Mouse (Mus musculus) thymus, postnatal 14 days (tissue): ENCODE results near the gene Igf2r.
"Not testable (repeated sequence)": the region's sequence is repeated elsewhere in the genome, so short reads cannot be mapped to it uniquely, and the experiment has no call there.

Experiments used
- DNase-seq: peaks from one replicate; pipeline ENCODE4 v3.0.0; 2021

Igf2r gene

DNA sequence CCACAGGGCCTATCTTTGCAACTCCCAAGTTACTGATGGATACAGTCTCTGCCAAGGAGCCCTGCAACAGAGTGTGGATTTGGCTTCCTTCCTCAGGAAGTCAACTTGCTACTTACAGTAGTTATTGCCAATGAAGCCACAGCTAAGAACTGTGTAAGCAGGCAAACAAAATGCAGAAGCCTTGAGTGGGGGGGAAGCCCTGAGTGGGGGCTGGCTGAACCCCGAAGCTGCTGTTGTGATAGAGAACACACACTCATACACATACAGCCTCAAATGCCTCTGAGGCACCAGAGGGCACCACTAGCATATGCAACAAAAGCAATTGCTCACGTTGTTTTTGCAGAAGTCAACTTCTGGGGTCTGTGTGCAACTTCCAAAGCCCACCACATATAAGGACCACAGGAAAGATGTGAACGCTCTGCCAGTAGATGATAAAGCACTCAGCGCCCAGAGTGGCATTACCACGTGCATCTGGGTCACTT is 55.3 kb downstream of the Igf2r start:
- DNase-seq: peak; percentile 38

DNA sequence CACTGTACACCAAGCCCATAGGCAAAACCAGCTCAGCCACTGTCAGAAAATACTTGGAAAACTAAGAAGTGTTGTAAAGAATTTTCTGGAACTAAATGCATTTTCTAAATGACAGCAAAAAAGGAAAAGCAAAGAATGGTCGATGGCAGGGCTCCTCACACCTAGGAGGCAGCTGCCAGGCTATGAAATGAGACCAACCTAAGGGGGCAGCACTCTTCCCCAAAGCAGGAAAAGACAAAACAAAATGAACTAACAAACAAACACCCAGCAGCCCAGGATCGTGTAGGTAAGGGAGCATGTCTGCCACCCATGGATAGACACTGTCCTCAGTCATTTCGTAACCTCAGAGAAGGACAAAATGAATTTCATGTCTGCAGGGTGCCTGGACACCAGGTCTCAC is 56.5 kb downstream of the Igf2r start:
- DNase-seq: no peak

DNA sequence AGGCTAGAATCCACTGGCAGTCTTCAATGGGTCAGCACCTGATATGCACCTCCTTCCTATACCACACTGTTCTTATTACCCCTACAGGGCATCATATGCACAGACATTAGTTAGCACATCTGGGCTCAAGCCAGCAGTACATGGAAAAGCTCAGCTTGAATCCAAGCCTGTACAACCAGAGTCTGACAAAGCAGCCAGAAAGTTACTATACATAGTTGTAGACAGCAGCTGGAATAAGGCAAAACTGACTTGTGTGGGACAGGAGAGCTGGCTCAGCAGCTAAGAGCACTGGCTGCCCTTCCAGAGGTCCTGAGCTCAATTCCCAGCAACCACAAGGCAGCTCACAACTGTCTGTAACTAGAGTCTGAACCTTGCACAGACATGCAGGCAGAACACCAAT is 57.3 kb downstream of the Igf2r start:
- no peak for DNase-seq

DNA sequence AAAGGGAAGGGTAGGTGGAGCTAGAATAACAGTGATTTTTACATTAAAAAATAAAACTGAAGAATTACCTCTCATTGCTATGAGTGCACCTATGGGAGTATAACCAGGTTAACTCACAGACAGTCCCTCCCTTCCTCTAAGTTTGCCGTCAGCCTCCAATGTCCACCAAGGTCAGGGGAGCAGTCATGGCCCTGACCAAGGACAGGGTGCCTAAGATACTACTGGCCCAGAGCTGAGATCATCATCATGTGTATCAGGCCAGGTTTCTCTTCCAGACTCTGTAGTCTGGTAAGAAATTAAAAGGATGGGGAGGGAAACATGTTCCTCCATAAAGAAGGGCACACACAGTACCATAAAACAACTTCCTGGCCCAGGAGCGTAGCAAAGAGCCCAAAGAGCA is 58.5 kb downstream of the Igf2r start:
- no peak for DNase-seq

DNA sequence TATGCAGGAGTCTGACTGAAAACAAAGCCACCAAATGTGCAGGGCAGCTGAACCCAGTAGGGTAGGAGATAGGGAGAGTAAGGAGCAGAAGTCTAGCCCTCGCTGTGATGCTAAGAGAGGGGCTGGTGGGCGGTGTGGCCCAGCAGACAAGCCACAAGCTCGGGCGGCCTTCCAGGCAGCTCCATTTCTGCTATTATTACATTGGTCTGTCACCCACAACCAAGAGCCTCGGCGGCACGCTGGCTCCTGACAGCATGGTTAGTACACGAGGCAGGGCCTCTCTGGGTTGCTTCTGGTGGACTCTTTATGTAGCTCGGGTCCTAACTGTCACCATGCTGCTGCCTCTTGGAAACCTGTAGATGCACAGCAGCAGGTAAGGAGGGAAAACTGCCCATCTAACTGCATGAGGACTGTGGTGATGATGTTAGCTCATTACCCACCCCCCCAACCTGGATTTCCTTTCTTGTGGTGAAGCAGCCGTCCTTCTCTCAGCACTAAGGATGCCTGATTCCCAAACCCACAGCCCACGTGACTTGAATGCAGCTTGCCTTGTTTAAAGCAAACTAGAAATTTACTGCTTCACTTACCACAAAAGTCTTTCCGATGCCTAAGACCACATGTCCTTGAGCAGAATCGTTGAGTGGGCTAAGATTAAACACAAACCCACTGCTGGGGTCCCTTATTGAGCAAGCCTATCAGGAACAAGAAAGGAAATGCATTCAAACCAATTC is 59.2 kb downstream of the Igf2r start:
- peak; percentile 25 for DNase-seq

DNA sequence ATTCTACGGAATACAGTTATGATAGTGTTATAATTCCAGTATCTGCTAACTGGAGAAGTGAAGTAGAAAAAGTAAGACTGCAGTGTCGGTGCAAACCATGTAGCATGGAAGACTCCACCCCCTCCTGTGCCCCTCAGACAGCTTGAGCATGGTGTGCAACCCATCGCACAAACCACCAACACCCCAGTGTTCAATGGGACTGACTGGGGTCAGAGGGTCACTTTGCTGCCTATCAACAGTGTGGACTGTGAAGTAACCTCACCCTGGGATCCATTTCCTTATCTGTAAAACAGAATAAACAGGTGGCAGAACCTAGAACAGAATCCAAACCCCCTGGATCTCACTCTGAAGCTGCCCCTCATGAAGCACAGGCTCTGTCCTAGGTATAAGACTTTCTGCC is 61.1 kb downstream of the Igf2r start:
- no peak for DNase-seq

DNA sequence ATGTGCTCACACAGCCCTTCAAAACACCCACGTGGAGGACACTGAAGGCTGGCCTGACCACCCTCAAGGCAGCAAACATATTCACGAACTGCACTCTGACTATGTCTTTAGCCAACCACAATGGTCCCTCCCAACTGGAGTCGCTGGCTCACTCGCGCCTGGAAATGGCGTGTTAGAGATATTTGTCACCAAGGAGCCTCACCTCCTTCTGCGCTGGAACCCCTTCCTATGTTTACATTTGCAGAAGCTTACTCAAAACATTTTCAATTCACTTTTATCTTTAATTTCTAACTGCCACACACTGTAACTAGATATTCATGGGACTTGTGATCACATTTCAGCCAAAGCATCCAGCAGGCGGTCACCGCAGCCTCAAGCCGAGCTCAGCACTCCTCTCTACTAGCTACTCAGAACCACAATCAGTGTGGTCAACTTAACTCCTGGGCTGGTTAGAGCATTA is 62.8 kb downstream of the Igf2r start:
- no peak for DNase-seq

DNA sequence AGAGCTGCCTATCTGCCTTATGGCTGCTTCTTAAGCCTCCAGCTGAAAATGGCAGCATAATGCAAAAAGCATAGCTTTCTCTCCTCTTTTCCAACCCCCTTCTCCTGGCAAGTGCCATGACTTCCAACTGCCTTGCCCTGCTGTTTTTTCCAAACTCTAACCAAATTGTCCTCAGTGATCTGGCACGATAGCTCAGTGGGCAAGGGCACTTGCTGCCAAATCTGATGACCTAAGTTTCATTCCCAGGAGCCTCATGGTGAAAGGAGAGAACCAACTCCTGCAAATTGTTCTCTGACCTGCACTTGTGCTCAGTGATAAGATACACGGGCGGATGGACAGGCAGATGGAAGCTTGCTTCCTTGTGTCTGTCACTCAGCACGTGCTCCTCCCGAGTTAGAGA is 66.6 kb downstream of the Igf2r start:
- no peak for DNase-seq

DNA sequence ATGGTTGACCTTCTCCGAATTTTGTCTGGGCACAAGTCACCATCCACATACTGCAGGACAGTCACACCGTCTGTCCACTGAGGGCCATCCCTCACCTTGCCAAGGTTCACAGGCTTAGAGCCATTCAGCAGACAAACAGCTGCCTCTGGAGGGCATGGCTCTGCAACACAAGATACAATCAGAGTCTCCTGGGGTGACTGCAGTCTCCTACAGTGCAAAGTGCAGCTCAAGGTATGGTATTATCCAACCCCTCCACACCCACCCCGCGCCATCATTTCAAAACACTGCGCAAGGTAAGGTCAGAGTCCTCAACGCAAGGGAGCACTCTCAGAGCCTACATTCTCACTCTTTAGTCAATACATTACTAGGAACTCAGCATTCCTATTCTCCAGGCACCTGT is 69.1 kb downstream of the Igf2r start:
- DNase-seq: no peak

DNA sequence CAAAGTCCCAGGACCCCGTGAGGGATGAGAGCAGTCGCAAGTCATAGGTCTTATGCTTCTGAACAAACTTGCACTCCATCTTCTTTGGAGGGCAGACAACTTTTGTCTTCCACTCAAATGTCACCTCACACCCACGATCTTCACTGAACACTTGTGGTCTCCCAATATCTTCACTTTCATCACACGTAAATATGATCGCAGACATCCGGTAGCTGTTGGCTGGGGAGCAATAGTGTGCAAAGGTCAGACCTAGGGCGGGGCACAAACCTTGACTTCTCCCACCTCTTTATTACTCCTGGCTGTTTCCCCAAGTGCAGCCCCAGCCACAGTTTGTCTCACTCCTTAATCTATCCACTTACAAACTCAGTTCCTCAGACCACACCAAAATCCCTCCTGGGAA is 77.6 kb downstream of the Igf2r start:
- no peak for DNase-seq

DNA sequence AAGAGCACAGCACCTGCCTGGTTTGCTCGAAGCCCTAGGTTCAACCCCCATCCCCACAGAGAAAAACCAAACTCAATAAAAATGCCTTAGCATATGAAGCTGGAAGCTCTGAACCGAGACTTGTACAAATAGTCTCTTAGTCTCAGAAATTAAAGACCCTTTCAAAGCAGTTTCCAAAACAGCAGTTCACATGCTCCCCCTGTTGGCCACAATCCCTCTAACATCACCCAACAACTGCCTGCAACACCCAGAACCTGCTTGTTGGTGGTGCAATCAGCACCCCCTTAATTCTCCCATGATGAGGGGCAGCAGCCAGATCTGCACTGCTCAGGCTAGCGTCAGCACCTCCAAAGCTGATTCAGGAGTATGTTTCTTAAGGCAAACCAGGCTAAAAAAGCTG is 79.9 kb downstream of the Igf2r start:
- peak; percentile 59 for DNase-seq

DNA sequence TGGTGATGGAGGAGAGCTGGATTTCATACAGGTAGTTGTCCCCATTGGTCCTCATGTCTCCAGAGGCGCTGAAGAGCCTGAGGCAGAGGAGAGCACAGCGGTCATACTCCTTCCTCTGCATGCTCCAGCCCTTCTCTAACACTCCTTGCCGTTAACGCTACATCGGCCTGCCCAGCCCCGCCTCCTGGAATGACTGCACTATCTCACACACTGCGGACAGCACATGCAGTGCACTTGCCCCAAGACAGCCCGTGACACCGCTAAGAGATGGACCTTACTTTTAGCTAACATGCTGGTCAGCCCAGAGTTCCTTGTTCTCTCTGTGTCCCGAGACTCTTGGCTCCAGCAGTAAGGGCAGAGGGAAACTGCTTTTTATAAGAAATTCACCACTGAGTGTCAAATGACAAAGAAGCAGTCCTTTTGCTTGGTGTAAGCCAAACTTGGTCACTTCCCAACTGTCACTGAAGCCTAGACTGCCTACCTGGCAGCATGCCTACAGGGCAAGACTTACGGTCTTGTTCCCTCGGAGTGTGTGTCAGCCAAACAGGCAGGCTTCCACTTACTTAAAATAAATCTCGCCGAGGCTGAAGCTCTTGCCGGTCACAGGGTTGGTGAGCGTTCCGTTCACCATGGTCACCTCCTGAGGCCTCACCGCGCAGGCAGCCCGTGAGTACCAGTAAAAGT is 80.9 kb downstream of the Igf2r start:
- no peak for DNase-seq

DNA sequence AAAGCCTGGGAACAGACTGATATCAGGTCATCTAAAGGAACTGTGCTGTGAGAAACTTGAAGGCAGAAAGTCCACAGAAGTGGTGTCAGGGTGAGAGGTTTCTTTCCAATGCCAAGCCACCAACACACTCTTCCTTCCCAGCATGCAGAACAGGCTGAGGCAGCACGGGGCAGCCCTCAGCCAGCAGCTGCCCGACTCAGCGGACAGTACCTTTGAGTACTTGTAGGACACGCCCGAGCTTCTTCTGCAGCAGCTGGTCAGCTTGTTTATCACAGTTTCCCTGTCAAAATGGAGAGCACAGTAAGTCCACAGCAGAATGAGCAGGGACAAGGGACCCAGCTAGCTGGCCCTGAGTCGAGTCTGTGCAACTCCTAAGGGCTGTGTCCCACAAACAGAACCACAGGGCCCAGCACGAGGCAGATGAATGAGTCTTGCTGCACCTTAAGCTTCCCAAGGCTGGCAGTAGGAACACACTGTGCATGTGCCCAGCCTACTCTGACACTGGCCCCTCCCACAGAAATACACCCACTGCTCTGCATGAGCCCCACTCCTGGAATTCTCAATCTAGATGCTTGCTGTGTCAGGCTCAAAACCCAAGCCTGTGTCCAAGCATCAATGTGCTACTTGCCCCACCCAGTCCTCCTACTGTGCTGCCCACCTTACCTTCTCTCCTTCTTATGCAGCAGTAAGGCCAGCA is 84.4 kb downstream of the Igf2r start:
- no peak for DNase-seq

DNA sequence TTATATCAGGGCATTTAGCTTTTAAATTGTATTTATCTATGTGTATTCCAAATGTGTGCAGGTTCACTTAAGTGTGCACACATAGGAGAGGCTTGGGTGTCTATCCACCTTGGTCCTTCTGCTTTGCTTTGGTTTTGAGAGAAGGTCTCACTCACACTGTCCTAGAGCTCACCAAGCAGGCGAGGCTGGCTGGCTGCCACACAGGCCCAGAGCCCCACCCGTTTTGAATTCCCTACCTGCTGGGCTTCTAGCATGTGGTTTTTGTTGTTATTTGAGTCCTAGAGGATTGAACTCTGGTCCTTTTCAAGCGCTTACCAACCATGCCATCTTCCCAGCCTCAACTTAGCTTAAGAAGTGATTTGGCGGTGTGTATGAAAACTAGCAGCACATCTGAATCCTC is 85.1 kb downstream of the Igf2r start:
- no peak for DNase-seq

DNA sequence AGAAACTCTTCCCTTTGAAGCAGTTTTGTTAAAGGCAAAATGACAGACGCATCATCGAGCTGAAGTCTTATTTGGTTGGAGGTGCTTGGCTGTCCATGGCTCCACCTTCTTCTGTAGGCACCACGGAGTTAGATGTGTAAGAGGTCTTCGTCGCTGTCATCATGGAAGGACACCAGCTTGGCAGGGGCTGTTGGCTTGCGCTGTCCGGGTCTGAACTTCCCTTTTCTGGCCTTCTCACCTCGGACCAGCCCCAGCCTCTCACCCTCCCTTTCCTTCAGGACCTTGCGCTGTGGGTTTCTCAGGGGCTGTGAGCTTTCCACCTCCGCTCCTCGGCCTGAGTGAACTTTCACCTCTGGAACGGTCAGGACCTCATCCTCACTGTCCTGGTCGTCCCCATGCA is 85.9 kb downstream of the Igf2r start:
- no peak for DNase-seq

DNA sequence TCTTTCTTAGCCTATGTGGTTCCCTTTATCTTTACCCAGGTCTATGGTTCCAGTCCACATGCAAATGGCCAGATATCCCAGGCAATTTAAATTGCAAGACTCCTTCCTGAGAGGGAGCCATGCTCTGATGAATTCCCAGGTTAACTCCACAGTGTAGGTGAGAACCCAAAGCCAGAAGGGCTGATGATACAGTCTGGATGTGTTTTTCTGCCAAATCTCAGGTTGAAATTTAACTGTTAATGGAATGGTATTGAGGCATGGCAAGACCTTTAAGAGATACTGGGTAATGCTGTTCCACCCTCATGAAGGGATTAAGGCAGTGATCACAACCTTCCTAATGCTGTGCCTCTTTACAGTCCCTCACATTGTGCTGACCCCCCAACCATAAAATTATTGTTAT is 91.2 kb downstream of the Igf2r start:
- DNase-seq: no peak

DNA sequence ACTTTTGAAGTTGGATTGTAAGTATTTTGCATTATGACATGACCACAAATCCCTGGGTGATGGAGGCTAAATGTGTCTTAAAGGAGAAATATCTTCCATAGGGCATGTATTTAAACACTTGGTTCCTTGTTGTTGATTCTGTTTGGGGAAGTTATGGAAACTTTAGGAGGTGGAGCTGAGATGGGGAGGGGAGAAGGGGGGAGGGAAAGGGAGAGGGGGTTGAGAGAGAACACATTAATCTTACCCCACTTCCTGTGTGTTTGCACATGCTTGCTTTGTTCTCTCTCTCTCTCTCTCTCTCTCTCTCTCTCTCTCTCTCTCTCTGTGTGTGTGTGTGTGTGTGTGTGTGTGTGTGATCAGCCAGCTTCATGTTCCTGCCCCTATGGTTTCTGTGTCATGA is 92.3 kb downstream of the Igf2r start:
- DNase-seq: peak; percentile 27

DNA sequence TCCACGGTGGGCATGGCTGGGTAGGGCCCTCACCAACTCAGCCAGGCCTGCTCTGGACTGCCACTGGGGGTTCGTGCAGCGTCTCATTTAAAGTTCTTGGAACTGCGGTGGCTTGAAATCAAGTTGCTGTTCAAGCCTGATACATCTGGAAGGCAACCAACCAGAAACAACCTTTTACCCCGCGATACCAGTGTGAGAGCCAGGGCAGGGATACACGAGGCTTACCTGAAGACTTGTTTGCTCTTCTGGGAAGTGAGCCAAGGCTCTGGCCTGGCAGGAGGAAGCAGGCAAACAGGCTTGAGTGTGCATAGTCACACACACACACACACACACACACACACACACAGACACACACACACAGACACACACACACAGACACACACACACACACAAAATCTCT is 93.8 kb downstream of the Igf2r start, which contains the start of gene Slc22a1:
Gene Slc22a1 (minus strand): TSS at position 184 of the 400 bp plus-strand sequence.
- no peak for DNase-seq

DNA sequence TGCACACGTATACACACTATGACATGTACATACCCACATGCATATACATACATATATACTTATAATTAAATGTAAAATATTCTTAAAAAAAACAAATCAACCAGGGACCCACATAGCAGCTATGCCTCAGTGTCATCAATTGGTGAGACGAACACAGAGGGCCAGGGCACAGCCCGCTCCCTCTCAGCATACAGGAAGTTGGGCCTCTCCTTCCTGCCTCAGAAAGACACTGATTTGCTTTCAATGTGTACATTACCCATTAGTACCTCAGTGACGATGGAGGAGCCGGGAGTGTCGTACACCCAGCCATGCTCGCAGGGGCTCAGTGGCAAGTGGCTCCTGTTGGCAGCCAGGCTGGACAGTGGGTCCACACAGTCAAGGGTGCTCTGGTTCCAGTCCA is 94.5 kb downstream of the Igf2r start:
- not testable (repeated sequence) for DNase-seq

DNA sequence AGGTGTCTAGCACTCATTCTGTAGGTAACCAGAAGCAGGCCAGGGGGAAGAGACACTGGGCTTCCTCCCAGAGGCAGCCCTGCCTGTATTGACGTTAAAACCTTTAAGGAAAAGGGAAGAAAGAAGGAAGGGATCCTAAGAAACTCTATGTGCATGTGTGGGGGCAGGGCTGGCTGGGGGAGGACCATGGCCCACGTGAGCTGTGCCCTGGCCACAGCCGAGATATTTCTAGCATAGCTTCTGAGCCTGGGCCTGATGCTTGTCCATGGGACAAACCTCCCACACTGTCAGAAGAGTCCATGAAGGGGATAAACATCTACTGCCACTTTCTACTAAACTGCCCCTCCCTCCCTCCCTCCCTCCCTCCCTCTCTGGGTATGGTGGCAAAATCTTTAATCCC is 95.6 kb downstream of the Igf2r start:
- DNase-seq: no peak

DNA sequence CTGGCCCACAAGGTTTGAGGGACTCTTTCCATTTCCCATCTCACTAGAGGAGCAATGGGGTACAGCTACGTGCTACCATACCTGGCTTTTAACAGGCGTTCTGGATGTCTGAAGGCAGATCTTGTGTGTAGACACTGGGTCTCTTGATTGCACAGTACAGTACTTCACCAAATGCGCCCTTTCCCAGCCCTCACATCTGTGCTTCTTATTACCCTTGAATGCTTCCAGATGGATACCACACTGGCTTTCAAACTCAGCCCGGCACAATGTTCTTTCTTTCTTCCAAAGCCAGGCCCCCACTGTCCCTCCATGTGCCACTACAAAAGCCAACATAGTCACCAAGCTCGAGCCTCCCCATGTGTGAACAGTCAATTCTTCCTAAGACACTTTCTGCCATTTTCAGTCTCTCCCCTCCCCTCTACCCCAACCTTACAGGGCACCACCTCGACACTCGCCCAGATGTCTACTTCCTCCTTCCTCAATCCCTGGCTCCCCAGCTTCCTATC is 97.1 kb downstream of the Igf2r start:
- no peak for DNase-seq

DNA sequence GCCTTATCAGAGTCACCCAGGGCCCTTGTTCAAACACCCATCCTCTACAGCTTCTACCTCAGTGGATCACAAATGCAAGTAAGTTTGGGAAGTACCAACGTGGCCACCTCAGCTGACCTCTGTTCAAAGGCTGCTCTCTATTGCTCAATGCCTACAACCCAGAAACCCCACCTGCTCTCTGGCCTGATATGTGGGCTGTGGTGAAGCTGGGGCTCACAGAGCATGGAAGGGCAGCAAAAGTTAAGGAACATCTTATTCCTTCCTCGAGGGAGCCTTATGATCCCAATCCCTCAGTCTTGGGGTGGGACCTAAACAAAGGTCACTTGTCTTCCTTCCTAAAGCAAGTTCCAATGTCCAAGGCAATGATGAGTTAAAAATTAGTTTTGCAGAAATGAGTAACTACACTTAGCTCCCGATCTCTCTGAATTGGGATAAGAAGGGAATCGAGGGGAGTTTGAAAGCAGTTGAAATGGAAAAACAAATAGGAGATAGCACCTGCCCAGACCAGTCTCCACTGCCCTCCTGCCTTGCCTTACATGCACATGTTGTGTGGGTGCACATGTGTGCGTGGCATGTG is 98.3 kb downstream of the Igf2r start:
- no peak for DNase-seq

DNA sequence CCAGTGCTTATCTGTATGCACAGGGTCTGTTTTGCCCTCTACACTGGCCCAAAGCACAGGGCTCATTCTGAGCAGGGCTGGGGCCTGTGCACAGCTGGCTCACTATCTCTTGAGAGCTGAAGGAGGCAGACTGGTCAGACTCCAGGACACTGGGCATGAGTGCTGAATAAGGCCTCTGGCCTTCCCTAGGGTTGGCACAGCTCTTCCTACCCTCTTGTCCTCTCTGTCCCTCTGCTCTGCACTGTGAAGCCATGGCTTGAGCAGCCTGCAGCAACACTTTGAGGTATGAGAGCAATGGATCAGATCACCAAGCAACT is 100.1 kb downstream of the Igf2r start:
- DNase-seq: no peak
